Mouse (Mus musculus) kidney, postnatal 0 days (tissue): Measurements from ENCODE around the gene B3gnt6. TPM values are rescaled to one million over a fixed set of nuclear protein-coding genes. Genes with fewer than 3 reads are reported as not detected.

Experiments
- ATAC-seq: fragments of 200-750 bp; cut with Nextera tagmentation; replicated peaks from 2 replicates; pipeline ENCODE4 v1.8.0; 2017; ENCODE audit warnings: low read depth, moderate number of reproducible peaks, moderate TSS enrichment, moderate library complexity; ENCODE audit not compliant: low FRiP score
- DNase-seq: peaks from one replicate; pipeline ENCODE4 v3.0.0-alpha.2; 2016; ENCODE audit warnings: low spot score
- H3K27ac ChIP-seq: fragments of 300-500 bp; sonication (generic); 2 replicates; pipeline ENCODE4 v1.5.1; 2014; ENCODE audit warnings: mild to moderate bottlenecking
- H3K27me3 ChIP-seq: fragments of 300-500 bp; sonication (generic); 2 replicates; pipeline ENCODE4 v1.6.1; 2014; ENCODE audit warnings: low read length, mixed read lengths; ENCODE audit not compliant: insufficient read depth
- H3K36me3 ChIP-seq: fragments of 300-500 bp; sonication (generic); 2 replicates; pipeline ENCODE4 v1.6.1; 2014; ENCODE audit warnings: low read length, mixed read lengths; ENCODE audit not compliant: insufficient read depth
- H3K4me1 ChIP-seq: fragments of 300-500 bp; sonication (generic); replicated peaks from 2 replicates; pipeline ENCODE4 v1.6.1; 2014; ENCODE audit warnings: antibody characterized with exemption, low read length, mixed read lengths; ENCODE audit not compliant: insufficient read depth
- H3K4me2 ChIP-seq: fragments of 300-500 bp; sonication (generic); 2 replicates; pipeline ENCODE4 v1.6.1; 2014; ENCODE audit warnings: mild to moderate bottlenecking, low read length, moderate library complexity, mixed read lengths
- H3K4me3 ChIP-seq: fragments of 300-500 bp; sonication (generic); replicated peaks from 2 replicates; pipeline ENCODE4 v1.5.1; 2014; ENCODE audit warnings: low read depth, low read length
- H3K9ac ChIP-seq: fragments of 300-500 bp; sonication (generic); 2 replicates; pipeline ENCODE4 v1.6.1; 2014; ENCODE audit warnings: low read depth, low read length
- H3K9me3 ChIP-seq: fragments of 300-500 bp; sonication (generic); replicated peaks from 2 replicates; pipeline ENCODE4 v1.6.1; 2016; ENCODE audit warnings: low read length, inconsistent platforms, mixed read lengths
- CTCF ChIP-seq: IDR thresholded peaks from 2 replicates; pipeline ENCODE4 v1.5.1; 2016; ENCODE audit warnings: antibody characterized with exemption, low read depth, mild to moderate bottlenecking, moderate library complexity
- whole genome bisulfite sequencing: fragments of 180-500 bp; shearing (Covaris S2); extraction: QIAGEN DNeasy Blood & Tissue Kit; methylation state at CpG from one replicate; pipeline ENCODE4 v1.1.7; 2014; 5-methylcytosine and 5-hydroxymethylcytosine counted together
- polyA plus RNA-seq: library from polyadenylated mRNA; unstranded; fragments of >200 nt; fragmentation: Nextera tagmentation; extraction: Ambion mirVana; gene quantifications from 2 replicates; pipeline ENCODE4 v1.2.1, GENCODE M21; 2015

B3gnt6 gene
- polyA plus RNA-seq, 1 experiment from 2014 or later, result 0.20 TPM

DNA sequence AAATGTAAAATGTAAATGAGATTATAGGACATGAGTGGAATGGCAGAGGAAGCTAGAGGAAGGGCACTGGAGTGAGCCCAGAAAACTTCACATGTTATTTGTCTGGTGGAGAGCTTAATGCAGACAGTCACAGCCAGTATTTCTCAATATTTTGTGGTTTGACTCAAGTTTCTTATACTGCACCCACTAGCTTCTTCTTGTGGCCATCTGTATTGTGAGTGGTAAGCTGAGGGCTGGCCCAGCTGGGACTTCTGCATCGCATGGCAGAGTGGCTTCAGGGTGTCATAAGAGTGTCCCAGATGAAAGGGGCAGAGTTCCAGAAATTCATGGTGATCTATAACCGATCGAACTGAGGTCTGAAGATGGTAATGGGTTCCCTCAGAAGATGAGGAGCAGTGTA, 1.1 kb upstream of the B3gnt6 start:
- H3K27me3 ChIP-seq, result 0 out of 2 replicates have a peak, but pooled peaks cover 6% of the 10 kb centered on the region
- WGBS, result 87% methylated on average over 3 of the region's 3 CpGs
- H3K4me1 ChIP-seq, result no peaks in the 10 kb centered on the region
- H3K9ac ChIP-seq, result no peak overlapping the region
- no peak overlapping the region for H3K4me2 ChIP-seq
- no peaks in the 10 kb centered on the region for H3K9me3 ChIP-seq
- no peak for TF ChIP-seq CTCF
- H3K4me3 ChIP-seq, result no peak overlapping the region
- H3K27ac ChIP-seq, result no peak overlapping the region
- DNase-seq, result no peak
- no peaks in the 10 kb centered on the region for H3K36me3 ChIP-seq
- no peak for ATAC-seq

DNA sequence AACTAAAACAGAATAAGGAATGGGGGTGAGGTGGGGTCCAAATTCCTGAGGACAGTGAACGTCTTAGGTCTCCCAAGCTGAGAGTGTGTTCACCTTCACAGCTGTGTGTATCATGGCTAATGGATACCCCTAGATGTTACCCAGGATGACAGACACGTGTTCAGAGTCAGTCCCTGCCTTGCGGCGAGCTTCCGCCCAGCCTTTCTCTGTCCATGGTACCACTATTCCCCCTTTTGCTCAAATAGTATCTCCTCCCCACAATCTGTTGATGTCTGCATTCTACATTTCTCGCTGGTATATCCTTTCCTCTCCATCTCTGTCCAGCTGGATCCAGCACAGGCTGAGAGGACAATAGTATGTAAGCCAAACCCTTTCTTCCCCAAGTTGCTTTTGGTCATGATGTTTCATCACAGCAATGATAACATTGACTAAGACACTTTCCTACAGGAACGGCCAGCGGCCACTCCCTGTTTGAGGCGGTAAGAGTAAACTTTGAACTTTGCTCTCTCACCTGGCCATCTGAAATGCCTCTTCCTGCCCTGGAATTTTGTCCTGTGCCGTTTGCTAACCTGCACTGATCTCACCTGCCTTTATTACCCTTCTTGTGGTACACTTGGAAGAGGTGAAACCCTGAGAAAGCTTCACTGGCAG, 4.0 kb downstream of the B3gnt6 start:
- H3K4me1 ChIP-seq, result peaks cover 10% of the 10 kb centered on the region
- no peak overlapping the region for H3K4me3 ChIP-seq
- 38% methylated on average over 10 of the region's 10 CpGs for WGBS
- H3K36me3 ChIP-seq, result no peaks in the 10 kb centered on the region
- H3K27ac ChIP-seq, result no peak overlapping the region
- H3K27me3 ChIP-seq, result peaks cover 33% of the 10 kb centered on the region
- TF ChIP-seq CTCF, result no peak
- no peak for ATAC-seq
- DNase-seq, result peak; percentile 74
- H3K4me2 ChIP-seq, result no peak overlapping the region
- H3K9me3 ChIP-seq, result no peaks in the 10 kb centered on the region
- H3K9ac ChIP-seq, result no peak overlapping the region

DNA sequence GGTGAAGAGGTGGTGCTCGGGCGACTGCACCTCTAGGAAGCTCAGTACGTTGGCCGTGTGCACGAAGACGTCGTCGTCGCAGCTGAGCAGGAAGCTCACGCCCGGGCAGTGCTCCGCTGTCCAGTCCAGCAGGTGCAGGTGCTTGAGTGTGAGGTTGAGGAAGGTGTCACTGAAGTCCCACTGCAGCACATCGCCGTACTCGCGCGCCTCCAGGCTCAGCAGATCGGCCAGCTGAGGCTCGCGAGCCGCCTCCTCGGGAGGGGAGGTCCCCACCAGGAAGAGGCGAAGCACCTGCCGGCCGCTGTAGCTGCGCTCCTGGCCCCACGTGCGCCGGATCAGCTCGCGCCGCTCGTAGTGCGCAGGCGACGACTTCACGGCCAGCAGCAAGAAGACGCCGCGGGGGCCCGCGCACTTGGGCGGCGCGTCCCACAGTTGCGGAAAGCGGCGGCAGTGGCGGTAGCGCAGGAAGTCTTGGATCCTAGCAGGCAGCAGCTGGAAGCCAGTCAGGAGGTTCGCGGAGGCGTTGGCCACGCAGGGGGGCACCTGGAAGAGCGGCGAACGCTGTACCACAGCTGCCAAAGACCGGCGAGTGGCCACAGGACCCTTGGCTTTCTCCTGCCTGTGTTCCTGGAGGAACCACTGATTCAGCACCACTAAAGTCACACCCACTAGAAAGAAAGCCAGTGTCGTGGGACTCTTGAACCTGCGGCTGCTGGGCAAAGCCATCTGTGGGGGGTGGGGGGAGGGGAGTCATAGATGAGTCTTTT, 5.1 kb downstream of the B3gnt6 start:
- H3K9ac ChIP-seq, result no peak overlapping the region
- 2% methylated on average over 61 of the region's 61 CpGs for WGBS
- ATAC-seq (peak; percentile 50), DNase-seq (no peak)
- no peaks in the 10 kb centered on the region for H3K36me3 ChIP-seq
- TF ChIP-seq CTCF, result no peak
- no peak overlapping the region for H3K27ac ChIP-seq
- H3K9me3 ChIP-seq, result no peaks in the 10 kb centered on the region
- peaks cover 33% of the 10 kb centered on the region for H3K27me3 ChIP-seq
- peak overlapping the region; percentile 31 for H3K4me3 ChIP-seq
- peak overlapping the region; percentile 63 for H3K4me2 ChIP-seq
- peaks cover 10% of the 10 kb centered on the region for H3K4me1 ChIP-seq

DNA sequence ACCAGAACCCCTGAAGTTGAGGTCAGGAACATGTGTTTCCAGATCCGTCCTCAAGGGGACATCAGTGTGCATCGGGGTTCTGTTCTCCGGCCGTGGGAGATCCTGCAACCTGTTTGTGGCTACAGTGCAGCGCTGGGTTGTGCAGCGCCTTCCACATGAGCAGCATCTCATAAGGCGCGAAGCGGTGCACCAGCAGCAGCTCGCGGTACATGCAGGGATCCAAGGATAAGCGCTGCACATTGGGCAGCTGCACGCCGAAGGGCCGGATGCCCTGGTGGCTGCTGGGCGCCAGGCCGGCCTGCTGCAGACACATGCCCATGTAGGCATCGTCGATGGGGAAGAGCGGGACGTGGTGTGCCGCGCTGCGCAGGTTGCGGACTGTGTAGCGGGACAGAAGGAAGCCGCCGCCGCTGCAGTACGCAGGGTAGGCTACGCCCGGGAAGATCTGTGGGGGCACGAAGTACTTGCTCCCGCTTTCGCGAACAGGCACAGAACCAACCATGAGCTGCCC, 5.7 kb downstream of the B3gnt6 start:
- Histone ChIP-seq H3K27ac (no peak overlapping the region), H3K4me2 (peak overlapping the region; percentile 63), H3K36me3 (no peaks in the 10 kb centered on the region), H3K9ac (no peak overlapping the region), H3K4me1 (peaks cover 10% of the 10 kb centered on the region), H3K9me3 (no peaks in the 10 kb centered on the region), H3K27me3 (peaks cover 33% of the 10 kb centered on the region), H3K4me3 (peak overlapping the region; percentile 31)
- ATAC-seq (peak; percentile 22; the same call in 1 of the 2 replicates), DNase-seq (peak; percentile 40)
- 3% methylated on average over 36 of the region's 36 CpGs for WGBS
- TF ChIP-seq CTCF, result peak; percentile 52

DNA sequence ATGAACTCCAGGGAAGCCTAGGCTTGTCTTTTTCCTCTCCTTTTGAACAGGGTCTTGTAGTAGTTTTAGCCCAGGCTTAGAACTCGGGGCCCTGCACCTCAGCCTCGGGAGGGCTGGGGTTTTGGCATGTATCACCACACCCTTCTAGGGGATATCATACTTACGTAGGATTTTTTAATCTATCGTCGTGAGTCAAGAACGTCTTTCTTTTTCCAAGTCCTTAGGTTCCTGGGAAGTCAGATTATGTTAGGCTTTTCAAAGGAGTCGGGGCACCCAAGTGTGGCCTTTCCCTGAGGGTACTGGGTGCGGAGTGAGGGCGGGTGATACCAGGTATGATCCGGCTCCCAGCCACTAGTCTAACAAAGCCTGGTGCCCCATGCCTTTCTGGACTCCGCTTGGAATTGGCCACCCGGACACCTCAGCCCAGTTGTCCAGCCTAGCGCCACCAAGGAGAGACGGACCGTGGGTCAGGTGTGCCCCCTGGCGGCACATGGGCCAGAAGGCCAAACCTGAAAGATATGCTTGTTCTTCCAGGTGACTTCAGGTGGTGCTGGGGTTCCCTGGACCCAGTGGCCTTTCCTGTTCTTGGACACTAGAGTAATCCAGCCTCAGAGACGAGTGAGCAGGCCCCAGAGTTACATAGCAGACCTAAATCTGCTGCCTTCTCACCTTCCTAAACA, 7.6 kb downstream of the B3gnt6 start:
- ATAC-seq (no peak; the same call in 1 of the 2 replicates), DNase-seq (peak; percentile 24)
- Histone ChIP-seq H3K9me3 (no peaks in the 10 kb centered on the region), H3K9ac (no peak overlapping the region), H3K4me3 (no peak overlapping the region), H3K4me1 (peaks cover 10% of the 10 kb centered on the region), H3K27me3 (peaks cover 33% of the 10 kb centered on the region), H3K36me3 (no peaks in the 10 kb centered on the region), H3K4me2 (no peak overlapping the region), H3K27ac (no peak overlapping the region)
- TF ChIP-seq CTCF, result peak; percentile 81
- 55% methylated on average over 17 of the region's 17 CpGs for WGBS

DNA sequence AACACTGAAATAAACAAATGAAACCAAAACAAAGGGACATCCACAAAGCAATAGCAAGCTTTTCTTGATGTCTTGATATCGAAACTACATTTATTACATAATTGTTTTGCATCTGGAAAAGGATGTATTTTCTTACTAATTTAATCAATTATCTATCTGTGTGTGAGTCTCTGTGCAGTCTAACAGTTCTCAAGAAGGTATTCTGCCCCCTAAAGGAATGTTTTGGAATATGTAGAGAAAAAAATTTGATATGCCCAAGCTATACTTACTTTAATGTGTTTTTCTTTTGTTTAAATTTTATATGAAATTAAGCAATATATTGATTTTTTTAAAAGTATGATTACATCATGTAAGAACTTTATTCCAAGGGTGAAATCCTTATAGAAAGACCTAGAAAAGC, 8.7 kb downstream of the B3gnt6 start:
- 94% methylated on average over 1 of the region's 1 CpGs for WGBS
- DNase-seq (no peak), ATAC-seq (no peak)
- Histone ChIP-seq H3K4me2 (no peak overlapping the region), H3K4me1 (peaks cover 10% of the 10 kb centered on the region), H3K27ac (no peak overlapping the region), H3K36me3 (no peaks in the 10 kb centered on the region), H3K27me3 (peaks cover 29% of the 10 kb centered on the region), H3K4me3 (no peak overlapping the region), H3K9ac (no peak overlapping the region), H3K9me3 (no peaks in the 10 kb centered on the region)
- TF ChIP-seq CTCF, result peak; percentile 49
